In the genomic region with DNA sequence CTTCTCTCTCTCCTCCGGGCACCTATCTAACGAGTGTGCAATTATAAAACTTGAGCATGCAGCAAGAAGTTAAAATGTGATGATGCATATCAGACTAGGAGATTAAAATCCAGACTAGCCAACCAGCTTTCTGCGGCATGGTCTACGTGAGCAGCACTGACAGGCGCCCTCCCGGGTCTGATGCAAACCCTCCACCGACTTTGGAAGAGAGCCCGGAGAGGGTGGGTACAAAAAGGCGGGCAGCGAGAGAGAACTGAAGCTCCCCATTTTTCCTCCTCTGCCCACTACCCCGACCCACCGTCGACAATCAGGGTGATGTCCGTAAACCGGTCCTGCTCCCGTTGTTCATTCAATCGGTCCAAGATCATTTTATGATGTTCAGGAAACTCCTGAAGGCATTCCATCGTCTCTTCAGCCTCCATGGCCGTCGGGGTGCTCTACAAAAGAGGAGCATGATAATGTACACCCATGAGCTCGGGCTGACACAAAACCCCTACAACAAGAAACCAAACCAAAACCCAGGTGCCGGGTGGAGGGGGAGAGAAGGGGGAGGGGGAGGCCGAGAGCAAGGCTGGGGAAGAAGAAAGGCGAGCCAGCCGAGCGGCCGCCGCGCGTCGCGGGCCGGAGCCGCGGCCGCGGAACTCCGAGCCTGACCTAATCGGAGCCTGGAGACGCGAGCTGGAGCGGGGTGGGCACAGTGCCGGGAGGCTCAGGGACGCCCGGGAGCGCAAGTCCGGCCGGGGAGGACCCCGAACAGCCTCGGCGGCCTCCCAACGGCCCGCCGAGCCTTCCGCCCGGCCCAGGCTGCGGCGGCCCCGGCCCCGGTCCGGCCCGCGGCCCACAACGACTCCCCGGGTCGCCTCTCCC, we compare ENCODE assay signal across 8 mouse cellular contexts. TPM values are rescaled to one million over a fixed set of nuclear protein-coding genes. Genes with fewer than 3 reads are reported as not detected.
DNase-seq lines count a peak whose midpoint lies in the region; ATAC-seq and TF ChIP-seq lines count a peak whose summit lies in the region.

No protein-coding gene starts in this region.

- peaks cover 8% of the 10 kb centered on the region; the same call in 1 of the 2 replicates for H3K4me1 ChIP-seq in neural tube, embryonic 11.5 days (ENCODE audit: control insufficient read depth, insufficient read depth, low read length)
- no peaks in the 10 kb centered on the region; the same call in 1 of the 2 replicates for H3K4me1 ChIP-seq in intestine, postnatal 0 days (replicated peaks; ENCODE audit: control insufficient read depth, insufficient read depth, low read length)
- H3K4me1 ChIP-seq in midbrain, embryonic 10.5 days, result peaks cover 20% of the 10 kb centered on the region

- peak overlapping the region; percentile 57 for H3K4me3 ChIP-seq in neural tube, embryonic 11.5 days (ENCODE audit: low read depth, low read length)
- peak overlapping the region; percentile 91 for H3K4me3 ChIP-seq in intestine, postnatal 0 days (ENCODE audit: low read depth, low read length)
- peak overlapping the region; percentile 89 for H3K4me3 ChIP-seq in midbrain, embryonic 10.5 days

- no peaks in the 10 kb centered on the region for H3K27me3 ChIP-seq in neural tube, embryonic 11.5 days (ENCODE audit: control insufficient read depth, insufficient read depth, low read length)
- H3K27me3 ChIP-seq in intestine, postnatal 0 days (replicated peaks; ENCODE audit: control insufficient read depth, insufficient read depth, low read length), result no peaks in the 10 kb centered on the region
- no peaks in the 10 kb centered on the region for H3K27me3 ChIP-seq in midbrain, embryonic 10.5 days (ENCODE audit: low read depth, poor library complexity, severe bottlenecking)

- 2% methylated on average over 35 of the region's 66 CpGs for WGBS in neural tube, embryonic 11.5 days
- under 1% methylated on average over 42 of the region's 66 CpGs for WGBS in intestine, postnatal 0 days
- WGBS in midbrain, embryonic 10.5 days, result 2% methylated on average over 42 of the region's 66 CpGs

- no peaks in the 10 kb centered on the region for H3K9me3 ChIP-seq in neural tube, embryonic 11.5 days (ENCODE audit: control insufficient read depth, low read length)
- no peaks in the 10 kb centered on the region for H3K9me3 ChIP-seq in intestine, postnatal 0 days (ENCODE audit: control insufficient read depth)
- no peaks in the 10 kb centered on the region for H3K9me3 ChIP-seq in midbrain, embryonic 10.5 days (replicated peaks)

- intact Hi-C loops in left cerebral cortex, postnatal 4 days (cut with DNase I), result no loop called here

- H3K27ac ChIP-seq in neural tube, embryonic 11.5 days (ENCODE audit: low read depth, low read length), result peak overlapping the region; percentile 69
- peak overlapping the region; percentile 91 for H3K27ac ChIP-seq in intestine, postnatal 0 days (ENCODE audit: low read depth, low read length)
- peak overlapping the region; percentile 98 for H3K27ac ChIP-seq in midbrain, embryonic 10.5 days (replicated peaks)

- peak; percentile 70 for DNase-seq in neural tube, embryonic 11.5 days (ENCODE audit: low spot score)
- no peak for DNase-seq in neural tube, embryonic 10.5 days (ENCODE audit: extremely low spot score, low spot score)
- DNase-seq in embryo, embryonic 9.5 days (ENCODE audit: extremely low spot score), result peak; percentile 31
- peak; percentile 69 to 84 for DNase-seq in gastrocnemius, postnatal 4 days (ENCODE audit: low spot score in 2 of 2)
- peak; percentile 86 for DNase-seq in left cerebral cortex, postnatal 4 days
- DNase-seq in midbrain, embryonic 10.5 days (ENCODE audit: low spot score), result peak; percentile 50
- DNase-seq in spleen, adult 18-20 months, result peak; percentile 14 to 31

- H3K4me2 ChIP-seq in neural tube, embryonic 11.5 days (ENCODE audit: low read depth), result peak overlapping the region; percentile 67
- peak overlapping the region; percentile 96 for H3K4me2 ChIP-seq in intestine, postnatal 0 days (replicated peaks; ENCODE audit: low read depth)

- TF ChIP-seq CTCF in intestine, postnatal 0 days (IDR thresholded peaks at IDR 0.05; ENCODE audit: low read depth), result no peak

- H3K9ac ChIP-seq in neural tube, embryonic 11.5 days (ENCODE audit: low read length), result peak overlapping the region; percentile 74
- peak overlapping the region; percentile 93 for H3K9ac ChIP-seq in intestine, postnatal 0 days (ENCODE audit: low read depth, low read length)

- ATAC-seq in neural tube, embryonic 11.5 days (ENCODE audit: insufficient read depth, low FRiP score, low TSS enrichment), result peak; percentile 70; the same call in 1 of the 2 replicates
- peak; percentile 45 for ATAC-seq in intestine, postnatal 0 days

- peaks cover 4% of the 10 kb centered on the region for H3K36me3 ChIP-seq in neural tube, embryonic 11.5 days (ENCODE audit: control insufficient read depth, insufficient read depth, low read length)
- peaks cover 7% of the 10 kb centered on the region for H3K36me3 ChIP-seq in intestine, postnatal 0 days (ENCODE audit: control insufficient read depth, insufficient read depth)
- peaks cover 42% of the 10 kb centered on the region for H3K36me3 ChIP-seq in midbrain, embryonic 10.5 days

RNA-seq across cellular contexts. Expression of a gene that starts 0.6 kb away (rescaled TPM):
- 40.6 and 42.4 TPM in 2 replicates for polyA plus RNA-seq in neural tube, embryonic 11.5 days (2014; fragmentation: Nextera tagmentation; extraction: Ambion mirVana)
- 10 to 100 TPM; 20.7 to 27.6 TPM for total RNA-seq in gastrocnemius, postnatal 4 days (2021)
- polyA plus RNA-seq in intestine, postnatal 0 days (2015; fragmentation: Nextera tagmentation; extraction: Ambion mirVana), result 12.9 and 15.4 TPM in 2 replicates
- total RNA-seq in left cerebral cortex, postnatal 4 days (2021), result 10 to 100 TPM; 41.1 to 41.8 TPM
- polyA plus RNA-seq in midbrain, embryonic 10.5 days (2016; fragmentation: Nextera tagmentation; extraction: Ambion mirVana), result 40.6 and 42.1 TPM in 2 replicates

RNA-seq across cellular contexts. Expression of a gene that starts 34.4 kb away (rescaled TPM):
- polyA plus RNA-seq in neural tube, embryonic 11.5 days (2014; fragmentation: Nextera tagmentation; extraction: Ambion mirVana), result 1.3 and 1.7 TPM in 2 replicates
- 1 to 10 TPM; 1.9 to 2.0 TPM for total RNA-seq in gastrocnemius, postnatal 4 days (2021)
- 0.48 and 0.53 TPM in 2 replicates for polyA plus RNA-seq in intestine, postnatal 0 days (2015; fragmentation: Nextera tagmentation; extraction: Ambion mirVana)
- 10 to 100 TPM; 11.6 to 12.3 TPM for total RNA-seq in left cerebral cortex, postnatal 4 days (2021)
- 2.4 and 2.5 TPM in 2 replicates for polyA plus RNA-seq in midbrain, embryonic 10.5 days (2016; fragmentation: Nextera tagmentation; extraction: Ambion mirVana)

RNA-seq across cellular contexts. Expression of a gene that starts 39.9 kb away (rescaled TPM):
- polyA plus RNA-seq in neural tube, embryonic 11.5 days (2014; fragmentation: Nextera tagmentation; extraction: Ambion mirVana), result not detected in 2 replicates
- total RNA-seq in gastrocnemius, postnatal 4 days (2021), result not detected
- not detected in 2 replicates for polyA plus RNA-seq in intestine, postnatal 0 days (2015; fragmentation: Nextera tagmentation; extraction: Ambion mirVana)
- total RNA-seq in left cerebral cortex, postnatal 4 days (2021), result not detected
- polyA plus RNA-seq in midbrain, embryonic 10.5 days (2016; fragmentation: Nextera tagmentation; extraction: Ambion mirVana), result not detected in 2 replicates

RNA-seq across cellular contexts. Expression of a gene that starts 45.7 kb away (rescaled TPM):
- not detected in 2 replicates for polyA plus RNA-seq in neural tube, embryonic 11.5 days (2014; fragmentation: Nextera tagmentation; extraction: Ambion mirVana)
- not detected for total RNA-seq in gastrocnemius, postnatal 4 days (2021)
- not detected in 2 replicates for polyA plus RNA-seq in intestine, postnatal 0 days (2015; fragmentation: Nextera tagmentation; extraction: Ambion mirVana)
- not detected for total RNA-seq in left cerebral cortex, postnatal 4 days (2021)
- polyA plus RNA-seq in midbrain, embryonic 10.5 days (2016; fragmentation: Nextera tagmentation; extraction: Ambion mirVana), result not detected in 2 replicates
